Mouse (Mus musculus) bone marrow, adult 2 months (tissue): ENCODE measurements around the gene Fgf22.

Source experiments
- CTCF ChIP-seq: fragments of 200-500 bp; IDR thresholded peaks from 2 replicates; pipeline ENCODE4 v1.5.1; 2011; ENCODE audit warnings: low read length, control low read depth; ENCODE audit not compliant: control insufficient read depth, insufficient read depth
- POLR2A ChIP-seq: fragments of 200-500 bp; IDR thresholded peaks from 2 replicates; pipeline ENCODE4 v1.6.1; 2011; ENCODE audit warnings: low read depth, mild to moderate bottlenecking, control low read depth, low read length, borderline replicate concordance; ENCODE audit not compliant: control insufficient read depth

- TF ChIP-seq POLR2A (no peak), CTCF (no peak)
Measured at GRCm38 (mm10) chr10:79736706-79737105, 18.2 kb upstream of the Fgf22 start.
